Mouse (Mus musculus) testis, adult 10 weeks (tissue): ENCODE results near the gene P2rx2. TPM values are rescaled to one million over a fixed set of nuclear protein-coding genes. Genes with fewer than 3 reads are reported as not detected.

Source experiments
- polyA plus RNA-seq: library from polyadenylated mRNA; stranded (reverse); fragments of 350-450 nt; fragmentation: Illumina TruSeq; extraction: RNeasy Lipid Tissue Mini Kit (QIAGEN cat#74804); gene quantifications from one replicate; pipeline ENCODE4 v1.2.3, GENCODE M21; 2014; ENCODE audit warnings: low read depth, low replicate concordance

Gene P2rx2
- 22.6 TPM for polyA plus RNA-seq

GRCm38 (mm10) chr5:110342648-110343284 is at the start of gene P2rx2:
Gene P2rx2, minus strand, starts transcription at chr5:110343212.

GRCm38 (mm10) chr5:110344524-110344923 is 1.5 kb upstream of the P2rx2 start, which contains the start of gene Lrcol1:
Gene Lrcol1, plus strand, starts transcription at chr5:110344730.

Other genes with a start within 250 kb of the P2rx2 start
- gene Gm35315, start 248.8 kb downstream of the P2rx2 start, polyA plus RNA-seq, result 1.4 TPM
- gene Plcxd1, start 243.2 kb downstream of the P2rx2 start, polyA plus RNA-seq, result 0.10 TPM
- gene Gtpbp6, start 235.0 kb downstream of the P2rx2 start, polyA plus RNA-seq, result not detected
- 3.8 TPM for gene Zfp605, start 233.1 kb downstream of the P2rx2 start, polyA plus RNA-seq
- 60.8 TPM for gene Chfr, start 207.4 kb downstream of the P2rx2 start, polyA plus RNA-seq
- 30.8 TPM for gene Golga3, start 166.5 kb downstream of the P2rx2 start, polyA plus RNA-seq
- gene Ankle2, start 112.2 kb downstream of the P2rx2 start, polyA plus RNA-seq, result 66.7 TPM
- 19.7 TPM for gene Pgam5, start 73.3 kb downstream of the P2rx2 start, polyA plus RNA-seq
- gene Pxmp2, start 57.0 kb downstream of the P2rx2 start, polyA plus RNA-seq, result 3.6 TPM
- 42.3 TPM for gene Pole, start 56.9 kb downstream of the P2rx2 start, polyA plus RNA-seq
- not detected for gene Lrcol1, start 1.5 kb upstream of the P2rx2 start, polyA plus RNA-seq
- 3.4 TPM for gene Fbrsl1, start 105.3 kb upstream of the P2rx2 start, polyA plus RNA-seq
- gene Galnt9, start 201.1 kb upstream of the P2rx2 start, polyA plus RNA-seq, result not detected